Mouse (Mus musculus) bone marrow, adult 2 months (tissue): ENCODE results near the gene Ptp4a2. TPM values are rescaled to one million over a fixed set of nuclear protein-coding genes. Genes with fewer than 3 reads are reported as not detected.
"Not testable (repeated sequence)": the region's sequence is repeated elsewhere in the genome, so short reads cannot be mapped to it uniquely, and the experiment has no call there.

Source experiments
- H3K27ac ChIP-seq: fragments of 200-500 bp; 2 replicates; pipeline ENCODE4 v1.5.1; 2012; ENCODE audit warnings: low read depth, mild to moderate bottlenecking, control low read depth, inconsistent platforms, low read length; ENCODE audit not compliant: control insufficient read depth, poor library complexity, insufficient read depth
- H3K4me1 ChIP-seq: fragments of 200-500 bp; 2 replicates; pipeline ENCODE4 v1.6.1; 2011; ENCODE audit warnings: low read length; ENCODE audit not compliant: control insufficient read depth, insufficient read depth
- H3K4me3 ChIP-seq: fragments of 200-500 bp; replicated peaks from 2 replicates; pipeline ENCODE3; 2011; ENCODE audit warnings: mild to moderate bottlenecking, low read depth, low read length, control low read depth; ENCODE audit not compliant: control insufficient read depth
- CTCF ChIP-seq: fragments of 200-500 bp; IDR thresholded peaks from 2 replicates; pipeline ENCODE4 v1.5.1; 2011; ENCODE audit warnings: low read length, control low read depth; ENCODE audit not compliant: control insufficient read depth, insufficient read depth
- POLR2A ChIP-seq: fragments of 200-500 bp; IDR thresholded peaks from 2 replicates; pipeline ENCODE4 v1.6.1; 2011; ENCODE audit warnings: low read depth, mild to moderate bottlenecking, control low read depth, low read length, borderline replicate concordance; ENCODE audit not compliant: control insufficient read depth
- WGBS: fragments of 180-500 bp; shearing (Covaris S2); methylation state at CpG from one replicate; pipeline ENCODE4 v1.1.7; 2018; 5-methylcytosine and 5-hydroxymethylcytosine counted together
- polyA plus RNA-seq: library from polyadenylated mRNA; stranded (reverse); fragments of >200 nt; gene quantifications from 2 replicates; pipeline ENCODE4 v1.2.4, GENCODE M21; 2011; ENCODE audit warnings: low replicate concordance; ENCODE audit not compliant: missing spikeins, insufficient read depth, insufficient read length

The Ptp4a2 gene
- polyA plus RNA-seq, 1 experiment, result 92.1 TPM

GRCm38 (mm10) chr4:129890094-129890493 lies 79.1 kb downstream of the Ptp4a2 start:
- TF ChIP-seq POLR2A (no peak), CTCF (no peak)
- no peaks in the 10 kb centered on the region for H3K4me1 ChIP-seq
- no peak overlapping the region for H3K4me3 ChIP-seq
- H3K27ac ChIP-seq, result no peak overlapping the region
- WGBS, result 85% methylated on average over 7 of the region's 7 CpGs

- Histone ChIP-seq H3K4me3 (no peak overlapping the region), H3K27ac (no peak overlapping the region), H3K4me1 (no peaks in the 10 kb centered on the region)
- 84% methylated on average over 3 of the region's 3 CpGs for WGBS
- no peak for TF ChIP-seq CTCF
- no peak for TF ChIP-seq POLR2A
Measured at GRCm38 (mm10) chr4:129894861-129895260, 83.8 kb downstream of the Ptp4a2 start.

- WGBS, result 90% methylated on average over 18 of the region's 18 CpGs
- not testable (repeated sequence) for H3K4me3 ChIP-seq, H3K4me1 ChIP-seq, H3K27ac ChIP-seq
Measured at GRCm38 (mm10) chr4:129898815-129899214, 87.8 kb downstream of the Ptp4a2 start.

Other genes starting within 250 kb of the Ptp4a2 start
- 10.2 and 17.8 TPM in 2 replicates for gene Lck, start 237.6 kb upstream of the Ptp4a2 start, polyA plus RNA-seq
- 9.0 TPM in 2 replicates for gene Fam167b, start 232.7 kb upstream of the Ptp4a2 start, polyA plus RNA-seq
- 105 and 123 TPM in 2 replicates for gene Eif3i, start 210.6 kb upstream of the Ptp4a2 start, polyA plus RNA-seq
- gene Tmem234, start 210.6 kb upstream of the Ptp4a2 start, polyA plus RNA-seq, result 71.2 and 118 TPM in 2 replicates
- gene Dcdc2b, start 197.0 kb upstream of the Ptp4a2 start, polyA plus RNA-seq, result 3.5 and 12.6 TPM in 2 replicates
- 11.1 and 11.6 TPM in 2 replicates for gene Iqcc, start 192.1 kb upstream of the Ptp4a2 start, polyA plus RNA-seq
- 42.2 and 75.8 TPM in 2 replicates for gene Ccdc28b, start 187.3 kb upstream of the Ptp4a2 start, polyA plus RNA-seq
- 22.8 and 43.7 TPM in 2 replicates for gene Txlna, start 170.2 kb upstream of the Ptp4a2 start, polyA plus RNA-seq
- 8.6 and 19.2 TPM in 2 replicates for gene Kpna6, start 138.5 kb upstream of the Ptp4a2 start, polyA plus RNA-seq
- gene Tmem39b, start 114.4 kb upstream of the Ptp4a2 start, polyA plus RNA-seq, result 3.7 and 9.3 TPM in 2 replicates
- gene Khdrbs1, start 68.9 kb upstream of the Ptp4a2 start, polyA plus RNA-seq, result 33.6 and 40.4 TPM in 2 replicates
- gene Spocd1, start 118.0 kb downstream of the Ptp4a2 start, polyA plus RNA-seq, result not detected in 2 replicates
- gene Adgrb2, start 173.7 kb downstream of the Ptp4a2 start, polyA plus RNA-seq, result not detected in 2 replicates
- 3.9 and 8.8 TPM in 2 replicates for gene Col16a1, start 236.6 kb downstream of the Ptp4a2 start, polyA plus RNA-seq